Mouse (Mus musculus) megakaryocyte, embryonic 14.5 days (primary cell): ENCODE data around the gene Kif19a.

Experiments used
- FLI1 ChIP-seq: IDR thresholded peaks from 2 replicates; pipeline ENCODE4 v1.6.1; 2012; ENCODE audit warnings: low read length, inconsistent platforms, mixed read lengths
- GATA1 ChIP-seq: IDR thresholded peaks from 3 replicates; pipeline ENCODE4 v1.6.1; 2012; ENCODE audit warnings: mixed read lengths, low read length, inconsistent platforms, borderline replicate concordance

GRCm38 (mm10) chr11:114720535-114720934, 44.7 kb upstream of the Kif19a start:
- TF ChIP-seq GATA1 (no peak), FLI1 (no peak)
